Mouse (Mus musculus): ENCODE measurements around the gene Sptlc2. TPM values are rescaled to one million over a fixed set of nuclear protein-coding genes. Genes with fewer than 3 reads are reported as not detected.
"Not testable (repeated sequence)": the region's sequence is repeated elsewhere in the genome, so short reads cannot be mapped to it uniquely, and the experiment has no call there.

Gene Sptlc2
- polyA plus RNA-seq, 1 experiment from 2014 or later = 65.1 TPM

GRCm38 (mm10) chr12:87284726-87285125 lies 103.4 kb downstream of the Sptlc2 start:
- Histone ChIP-seq H3K4me1 (replicated peaks) (no peaks in the 10 kb centered on the region), H3K27ac (replicated peaks) (no peak overlapping the region), H3K4me3 (no peak overlapping the region), H3K36me3 (no peaks in the 10 kb centered on the region), H3K27me3 (no peaks in the 10 kb centered on the region), H3K9me3 (no peaks in the 10 kb centered on the region), H3K4me2 (no peak overlapping the region), H3K9ac (no peak overlapping the region)
- WGBS = 90% methylated on average over 5 of the region's 5 CpGs
- no peak for ATAC-seq (ENCODE audit: low read depth)

- WGBS = 83% methylated on average over 4 of the region's 4 CpGs
These were observed 103.9 kb downstream of the Sptlc2 start for GRCm38 (mm10) chr12:87284268-87284667.

GRCm38 (mm10) chr12:87283706-87284105 lies 104.4 kb downstream of the Sptlc2 start:
- Histone ChIP-seq H3K4me3 (no peak overlapping the region), H3K36me3 (no peaks in the 10 kb centered on the region), H3K4me1 (replicated peaks) (no peaks in the 10 kb centered on the region), H3K9ac (no peak overlapping the region), H3K9me3 (no peaks in the 10 kb centered on the region), H3K27me3 (no peaks in the 10 kb centered on the region), H3K27ac (replicated peaks) (no peak overlapping the region), H3K4me2 (no peak overlapping the region)
- no peak for ATAC-seq (ENCODE audit: low read depth)
- 68% methylated on average over 7 of the region's 7 CpGs for WGBS

More at GRCm38 (mm10) chr12:87284268-87284667, 103.9 kb downstream of the Sptlc2 start:
- no peaks in the 10 kb centered on the region for H3K36me3 ChIP-seq
- no peak overlapping the region for H3K27ac ChIP-seq (replicated peaks)
- H3K9ac ChIP-seq = no peak overlapping the region
- H3K4me2 ChIP-seq = no peak overlapping the region
- no peaks in the 10 kb centered on the region for H3K4me1 ChIP-seq (replicated peaks)
- H3K27me3 ChIP-seq = no peaks in the 10 kb centered on the region
- H3K4me3 ChIP-seq = no peak overlapping the region
- ATAC-seq (ENCODE audit: low read depth) = no peak
- H3K9me3 ChIP-seq = no peaks in the 10 kb centered on the region

- H3K9me3 ChIP-seq = no peaks in the 10 kb centered on the region
- no peak overlapping the region for H3K27ac ChIP-seq (replicated peaks)
- no peaks in the 10 kb centered on the region for H3K4me1 ChIP-seq (replicated peaks)
- no peaks in the 10 kb centered on the region for H3K36me3 ChIP-seq
- 94% methylated on average over 4 of the region's 4 CpGs for WGBS
- no peaks in the 10 kb centered on the region for H3K27me3 ChIP-seq
- no peak overlapping the region for H3K4me2 ChIP-seq
- ATAC-seq (ENCODE audit: low read depth) = no peak
- no peak overlapping the region for H3K4me3 ChIP-seq
- no peak overlapping the region for H3K9ac ChIP-seq
These were observed 105.4 kb downstream of the Sptlc2 start for GRCm38 (mm10) chr12:87282743-87283142.

- Histone ChIP-seq H3K4me2 (no peak overlapping the region), H3K4me3 (no peak overlapping the region), H3K27ac (replicated peaks) (no peak overlapping the region), H3K27me3 (no peaks in the 10 kb centered on the region), H3K4me1 (replicated peaks) (no peaks in the 10 kb centered on the region), H3K36me3 (0 out of 2 replicates have a peak, but pooled peaks cover 2% of the 10 kb centered on the region), H3K9ac (no peak overlapping the region), H3K9me3 (no peaks in the 10 kb centered on the region)
- 81% methylated on average over 1 of the region's 1 CpGs for WGBS
- ATAC-seq (ENCODE audit: low read depth) = no peak
These were observed 106.4 kb downstream of the Sptlc2 start for GRCm38 (mm10) chr12:87281766-87282165.

GRCm38 (mm10) chr12:87279879-87280278 lies 108.3 kb downstream of the Sptlc2 start:
- ATAC-seq (ENCODE audit: low read depth) = no peak
- Histone ChIP-seq H3K4me1 (replicated peaks) (no peaks in the 10 kb centered on the region), H3K4me3 (no peak overlapping the region), H3K27me3 (no peaks in the 10 kb centered on the region), H3K9me3 (no peaks in the 10 kb centered on the region), H3K36me3 (peaks cover 21% of the 10 kb centered on the region), H3K27ac (replicated peaks) (no peak overlapping the region), H3K9ac (no peak overlapping the region), H3K4me2 (no peak overlapping the region)
- WGBS = 50% methylated on average over 14 of the region's 14 CpGs

- Histone ChIP-seq H3K36me3 (peaks cover 26% of the 10 kb centered on the region), H3K27ac (replicated peaks) (no peak overlapping the region), H3K4me2 (no peak overlapping the region), H3K9ac (no peak overlapping the region), H3K9me3 (no peaks in the 10 kb centered on the region), H3K4me3 (no peak overlapping the region), H3K4me1 (replicated peaks) (no peaks in the 10 kb centered on the region), H3K27me3 (no peaks in the 10 kb centered on the region)
- ATAC-seq (ENCODE audit: low read depth) = no peak
- 58% methylated on average over 3 of the region's 3 CpGs for WGBS
These were observed 108.8 kb downstream of the Sptlc2 start for GRCm38 (mm10) chr12:87279350-87279749.

- WGBS = 24% methylated on average over 6 of the region's 6 CpGs
- ATAC-seq (ENCODE audit: low read depth) = no peak
- no peaks in the 10 kb centered on the region for H3K4me1 ChIP-seq (replicated peaks)
- no peaks in the 10 kb centered on the region for H3K9me3 ChIP-seq
- no peak overlapping the region for H3K9ac ChIP-seq
- no peak overlapping the region for H3K27ac ChIP-seq (replicated peaks)
- H3K4me3 ChIP-seq = no peak overlapping the region
- H3K36me3 ChIP-seq = peaks cover 38% of the 10 kb centered on the region
- no peak overlapping the region for H3K4me2 ChIP-seq
- H3K27me3 ChIP-seq = no peaks in the 10 kb centered on the region
These were observed 109.9 kb downstream of the Sptlc2 start for GRCm38 (mm10) chr12:87278118-87278730.

GRCm38 (mm10) chr12:87277251-87277650 lies 110.9 kb downstream of the Sptlc2 start:
- H3K9me3 ChIP-seq; H3K27ac ChIP-seq (replicated peaks); H3K27me3 ChIP-seq; H3K4me1 ChIP-seq (replicated peaks); H3K4me3 ChIP-seq; H3K9ac ChIP-seq; H3K4me2 ChIP-seq; ATAC-seq (ENCODE audit: low read depth): not testable (repeated sequence)
- WGBS = 96% methylated on average over 4 of the region's 4 CpGs
- peaks cover 47% of the 10 kb centered on the region for H3K36me3 ChIP-seq

- Histone ChIP-seq H3K9ac (no peak overlapping the region), H3K27me3 (no peaks in the 10 kb centered on the region), H3K4me1 (replicated peaks) (no peaks in the 10 kb centered on the region), H3K27ac (replicated peaks) (no peak overlapping the region), H3K4me3 (no peak overlapping the region), H3K4me2 (no peak overlapping the region), H3K9me3 (no peaks in the 10 kb centered on the region), H3K36me3 (peaks cover 69% of the 10 kb centered on the region)
- 92% methylated on average over 9 of the region's 9 CpGs for WGBS
- ATAC-seq (ENCODE audit: low read depth) = no peak
These were observed 113.0 kb downstream of the Sptlc2 start for GRCm38 (mm10) chr12:87274853-87275831.

GRCm38 (mm10) chr12:87267682-87268081 lies 120.5 kb downstream of the Sptlc2 start:
- peaks cover 45% of the 10 kb centered on the region for H3K36me3 ChIP-seq
- peak overlapping the region; percentile 88 for H3K9ac ChIP-seq
- ATAC-seq (ENCODE audit: low read depth) = no peak
- H3K4me2 ChIP-seq = peak overlapping the region; percentile 97
- H3K27ac ChIP-seq (replicated peaks) = no peak overlapping the region
- no peaks in the 10 kb centered on the region for H3K27me3 ChIP-seq
- H3K4me1 ChIP-seq (replicated peaks) = peaks cover 31% of the 10 kb centered on the region
- H3K4me3 ChIP-seq = peak overlapping the region; percentile 73
- WGBS = 35% methylated on average over 4 of the region's 4 CpGs
- H3K9me3 ChIP-seq = no peaks in the 10 kb centered on the region

GRCm38 (mm10) chr12:87266827-87267603 lies 121.1 kb downstream of the Sptlc2 start:
- WGBS = under 1% methylated on average over 31 of the region's 31 CpGs
- Histone ChIP-seq H3K9me3 (no peaks in the 10 kb centered on the region), H3K27ac (replicated peaks) (peak overlapping the region; percentile 90), H3K4me2 (peak overlapping the region; percentile 97), H3K36me3 (peaks cover 44% of the 10 kb centered on the region), H3K4me3 (peak overlapping the region; percentile 73), H3K9ac (peak overlapping the region; percentile 88), H3K27me3 (no peaks in the 10 kb centered on the region), H3K4me1 (replicated peaks) (peaks cover 31% of the 10 kb centered on the region)
- peak; percentile 70 for ATAC-seq (ENCODE audit: low read depth)

All from neural tube, embryonic 13.5 days (tissue).